Mouse (Mus musculus) myocyte (in vitro differentiated cells): ENCODE measurements around the gene Jazf1.

Experiments used
- CEBPB ChIP-seq: IDR thresholded peaks from 2 replicates; pipeline ENCODE4 v1.6.1; 2011; ENCODE audit warnings: mild to moderate bottlenecking, moderate library complexity; ENCODE audit not compliant: poor library complexity, insufficient read depth, severe bottlenecking
- E2F4 ChIP-seq: IDR thresholded peaks from one replicate; pipeline ENCODE4 v1.6.1; 2011; ENCODE audit warnings: mild to moderate bottlenecking, control low read depth, moderate library complexity; ENCODE audit not compliant: insufficient read depth
- MAX ChIP-seq: IDR thresholded peaks from one replicate; pipeline ENCODE4 v1.6.1; 2011; ENCODE audit warnings: low read depth, mild to moderate bottlenecking, control low read depth
- POLR2A ChIP-seq: IDR thresholded peaks from one replicate; pipeline ENCODE4 v1.6.1; 2011; ENCODE audit warnings: low read depth, mild to moderate bottlenecking, control low read depth, moderate library complexity; ENCODE audit not compliant: insufficient read length
- TCF12 ChIP-seq: IDR thresholded peaks from one replicate; pipeline ENCODE4 v1.6.1; 2011; ENCODE audit warnings: mild to moderate bottlenecking, control low read depth; ENCODE audit not compliant: poor library complexity, insufficient read depth, severe bottlenecking

DNA sequence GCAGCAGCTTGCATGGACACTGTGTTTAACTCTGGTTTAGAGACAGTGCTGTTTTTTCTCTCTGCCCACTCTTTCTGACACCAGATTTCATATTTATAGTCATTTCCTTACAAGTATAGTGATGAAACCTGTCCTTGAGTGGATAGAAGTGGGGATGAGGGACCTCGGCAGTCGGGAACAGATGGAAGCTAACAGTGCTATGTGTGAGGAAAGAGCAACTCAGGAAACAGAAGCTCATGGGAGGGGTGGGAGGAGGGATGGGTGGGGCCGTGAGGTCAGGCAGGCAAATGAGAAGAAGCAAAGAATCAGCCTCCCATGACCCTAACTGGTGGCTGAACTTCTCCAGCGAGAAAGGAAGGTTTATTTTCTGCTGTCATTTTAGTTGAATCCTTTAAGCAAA lies 191.3 kb downstream of the Jazf1 start:
- TF ChIP-seq POLR2A: no peak
- no peak for TF ChIP-seq TCF12
- TF ChIP-seq CEBPB: no peak
- no peak for TF ChIP-seq E2F4
- TF ChIP-seq MAX: no peak
